Mouse (Mus musculus) right cerebral cortex, postnatal 25 days (tissue): ENCODE measurements around the gene Dnaja3.

Source experiments
- DNase-seq: peaks from one replicate; pipeline ENCODE4 v3.0.0; 2022

Gene Dnaja3

DNA sequence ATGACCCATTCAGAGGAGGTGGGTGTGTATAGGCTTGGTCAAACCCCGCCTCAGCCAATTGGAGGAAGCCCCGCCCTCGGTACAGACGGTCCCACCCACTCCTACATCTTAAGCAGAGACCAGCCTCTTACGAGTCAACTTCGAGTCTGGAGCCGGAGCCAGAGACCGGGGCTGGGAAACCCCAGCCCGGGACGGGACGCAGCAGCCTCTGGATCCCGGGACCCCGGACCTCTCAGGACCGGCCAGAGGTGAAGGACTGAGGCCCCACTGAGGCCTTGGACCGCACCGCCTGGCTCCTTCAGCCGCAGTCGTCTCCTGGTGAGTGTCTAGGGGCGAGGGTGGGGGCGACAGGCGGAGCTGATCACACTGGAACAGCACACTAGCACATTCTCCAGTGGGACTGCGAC, at the start of gene Dnaja3, which contains the start of gene Vasn:
Gene Dnaja3 (plus strand): TSS at position 159 of the 407 bp plus-strand sequence.
Gene Vasn (plus strand): TSS at position 111 of the 407 bp plus-strand sequence.
- DNase-seq = peak; percentile 75

DNA sequence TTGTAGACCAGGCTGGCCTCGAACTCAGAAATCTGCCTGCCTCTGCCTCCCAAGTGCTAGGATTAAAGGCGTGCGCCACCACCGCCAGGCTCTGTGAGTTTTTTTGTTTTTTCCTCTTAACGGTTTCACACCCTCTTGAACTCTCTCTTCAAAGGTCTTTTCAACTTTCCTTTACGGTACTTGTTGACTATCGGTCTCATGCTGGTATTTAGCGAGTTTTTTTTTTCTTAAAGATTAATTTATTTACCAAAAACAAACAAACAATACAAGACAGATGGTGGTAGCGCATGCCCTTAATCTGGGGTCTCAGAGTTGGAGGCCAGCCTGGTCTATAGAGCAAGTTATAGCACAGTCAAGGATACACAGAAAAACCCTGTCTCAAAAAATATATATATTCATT, 49.6 kb upstream of the Dnaja3 start:
- DNase-seq = no peak

DNA sequence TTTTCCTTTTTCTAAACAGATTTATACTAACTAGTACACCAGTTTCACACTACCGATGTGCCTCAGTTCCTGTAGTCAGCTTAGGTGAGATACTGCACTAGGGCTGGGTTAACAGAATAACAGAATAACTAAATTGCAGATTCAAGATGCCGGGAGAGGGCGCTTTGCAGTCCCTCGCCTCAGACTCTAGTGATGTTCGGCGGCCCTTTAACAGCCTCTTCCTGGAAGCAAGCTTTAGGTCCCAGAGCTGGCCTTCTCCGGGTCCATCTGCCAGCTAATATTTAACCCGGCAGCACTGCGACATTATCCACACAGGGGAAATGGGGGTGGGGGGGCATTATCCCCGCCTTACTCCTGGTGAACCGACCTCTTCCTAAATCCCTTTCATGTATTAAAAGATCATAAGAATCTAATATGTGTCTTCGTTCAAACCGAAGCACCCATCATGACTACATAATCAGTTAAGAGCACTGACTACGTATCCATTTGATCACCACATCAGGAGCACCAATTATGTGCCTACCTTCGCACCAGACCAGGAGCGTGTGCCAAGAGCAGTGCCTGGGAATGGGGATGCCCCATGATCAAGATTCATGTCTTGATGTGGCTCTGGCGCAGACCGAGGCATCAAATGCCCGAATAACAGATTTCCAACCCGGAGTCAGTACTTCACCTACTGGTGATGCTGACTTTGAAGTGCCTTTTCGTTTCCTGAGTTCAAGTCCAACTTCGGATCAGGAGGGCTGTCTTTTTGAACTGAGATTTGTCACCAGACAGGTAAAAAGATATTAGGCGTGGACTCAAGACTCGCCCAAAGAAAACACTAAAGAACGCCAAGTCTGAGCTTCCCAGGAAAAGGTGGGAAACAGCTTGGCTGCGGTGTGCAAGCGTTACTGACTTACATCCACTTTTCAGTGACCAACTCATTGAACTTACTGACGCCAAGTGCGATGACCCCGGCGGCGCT, 46.6 kb upstream of the Dnaja3 start:
- DNase-seq = no peak

DNA sequence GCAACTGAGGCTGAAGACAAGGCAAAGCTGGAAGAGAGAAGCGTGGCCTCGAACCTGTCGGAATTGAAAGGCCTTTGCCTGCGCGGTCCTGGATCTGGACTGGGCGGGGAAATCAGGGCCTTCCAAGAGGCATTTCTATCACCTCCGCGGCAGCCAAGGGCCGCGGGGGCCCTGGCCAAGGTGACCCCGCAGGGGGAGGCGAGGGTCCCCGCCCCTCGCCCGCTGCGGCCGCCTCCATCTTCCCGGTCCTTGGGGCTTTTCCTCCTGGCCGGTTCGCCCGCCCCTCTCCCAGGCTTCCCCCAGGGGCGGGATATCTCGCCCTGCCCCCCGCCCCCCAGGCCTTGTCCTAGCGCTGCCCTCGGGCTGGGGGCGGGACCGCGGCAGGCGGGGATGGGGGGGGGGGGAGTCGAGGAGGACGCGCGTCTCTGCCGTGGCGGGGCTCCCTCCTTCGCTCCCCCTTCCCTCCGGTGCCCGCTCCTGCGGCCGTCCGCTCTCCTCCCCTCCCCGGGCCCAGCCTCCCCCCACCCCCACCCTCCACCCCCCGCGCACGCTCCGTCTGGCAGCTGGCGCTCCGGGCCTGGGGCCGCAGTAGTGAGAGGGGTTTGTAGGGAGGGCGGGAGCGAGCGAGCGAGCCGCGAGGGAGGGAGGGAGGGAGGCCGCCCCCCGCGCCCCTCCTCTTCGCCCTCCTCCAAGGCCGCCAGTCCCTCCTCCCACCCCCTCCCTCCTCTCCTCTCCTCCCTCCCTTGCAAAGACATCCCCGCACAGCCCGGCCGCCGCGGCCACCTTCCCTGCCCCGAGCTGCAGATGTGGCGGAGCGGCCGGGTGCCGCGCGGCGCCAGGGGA, 45.6 kb upstream of the Dnaja3 start, which contains the start of gene Glis2:
Gene Glis2 (plus strand): TSS at position 743 of the 843 bp plus-strand sequence.
- peak; percentile 53 for DNase-seq

DNA sequence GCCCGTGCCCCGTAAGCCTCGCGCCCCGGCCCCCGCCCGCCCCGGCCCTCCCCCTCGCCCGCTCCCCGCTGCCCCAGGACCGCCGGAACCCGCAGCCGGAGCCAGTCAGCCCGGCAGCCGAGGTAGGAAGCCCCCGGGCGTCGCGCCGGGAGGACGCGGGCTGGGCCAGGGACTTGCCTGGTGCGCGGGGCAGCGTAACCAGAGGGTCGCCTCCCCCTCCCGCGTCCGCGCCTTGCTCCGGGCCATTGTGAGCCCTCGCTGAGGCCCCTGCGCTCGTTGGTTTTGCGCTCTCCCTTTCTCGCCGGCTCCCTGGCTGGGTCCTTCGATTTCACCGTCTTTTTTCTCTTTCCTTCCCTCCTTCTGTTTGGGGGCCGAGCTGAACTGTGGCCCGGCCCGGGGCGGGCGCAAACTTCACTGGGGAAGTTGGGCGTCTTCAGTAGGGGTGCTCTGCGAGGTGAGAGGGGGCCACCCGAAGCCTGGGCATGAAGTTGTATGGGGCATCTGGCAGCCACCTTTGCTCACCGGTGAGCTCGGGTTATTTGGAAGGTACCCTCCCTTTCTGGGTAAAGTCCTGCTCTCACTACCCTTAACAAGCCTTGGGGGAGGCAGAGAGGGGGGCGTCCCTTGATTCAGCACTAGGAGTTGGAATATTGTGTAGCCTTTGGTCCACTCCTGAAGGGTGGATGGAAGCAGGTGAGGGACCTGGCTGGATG, 44.8 kb upstream of the Dnaja3 start:
- peak; percentile 53 for DNase-seq

DNA sequence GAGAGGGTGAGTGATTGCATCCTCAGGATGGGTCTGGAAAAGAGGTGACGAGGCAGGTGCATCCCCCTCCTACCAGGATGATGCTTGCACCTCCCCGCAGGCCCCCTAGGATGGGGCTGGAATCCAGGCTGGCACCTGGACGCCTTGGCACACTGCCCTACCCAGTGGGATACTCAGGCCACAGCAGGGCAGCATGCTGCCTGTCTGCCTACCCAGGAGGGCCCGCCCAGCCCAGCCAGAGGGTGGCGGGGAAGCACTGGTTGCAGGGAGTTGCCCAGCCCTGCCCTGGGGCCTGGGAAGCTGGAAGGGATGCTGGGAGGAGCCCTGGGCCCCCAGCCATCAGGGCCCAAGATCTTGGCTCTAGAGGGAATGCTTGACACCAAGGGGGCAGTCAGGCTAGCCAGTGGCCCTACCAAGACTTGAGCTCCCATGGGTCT, 44.2 kb upstream of the Dnaja3 start:
- DNase-seq = no peak

DNA sequence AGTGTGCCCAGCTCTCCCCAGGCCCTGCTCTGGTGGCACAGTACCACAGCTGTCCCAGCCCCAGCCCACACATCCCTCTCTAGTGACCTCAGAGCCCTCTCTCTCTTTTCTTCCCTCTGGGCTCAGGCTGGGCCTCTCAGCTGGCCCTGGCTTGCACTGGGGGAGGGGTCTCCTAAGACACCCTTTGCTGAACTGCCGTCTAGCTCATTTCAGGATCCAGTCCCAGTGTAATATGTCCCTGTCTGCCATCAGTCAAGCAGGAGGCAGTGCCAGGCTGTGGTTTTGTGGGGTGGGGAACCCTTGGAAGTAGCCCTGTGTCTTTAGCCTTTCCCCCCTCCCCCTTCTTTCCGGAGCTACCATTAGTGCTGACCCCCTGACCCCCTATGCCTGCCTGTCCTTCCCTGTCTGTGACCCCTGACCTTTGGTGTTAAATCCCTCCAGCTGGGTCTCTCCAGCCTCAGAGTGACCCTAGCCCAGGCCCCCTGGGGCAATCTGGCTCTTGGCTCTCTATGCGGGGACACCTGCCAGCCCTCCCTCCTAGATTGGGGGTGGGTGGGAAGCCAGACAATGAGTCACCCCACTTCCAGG, 43.6 kb upstream of the Dnaja3 start:
- DNase-seq = no peak

DNA sequence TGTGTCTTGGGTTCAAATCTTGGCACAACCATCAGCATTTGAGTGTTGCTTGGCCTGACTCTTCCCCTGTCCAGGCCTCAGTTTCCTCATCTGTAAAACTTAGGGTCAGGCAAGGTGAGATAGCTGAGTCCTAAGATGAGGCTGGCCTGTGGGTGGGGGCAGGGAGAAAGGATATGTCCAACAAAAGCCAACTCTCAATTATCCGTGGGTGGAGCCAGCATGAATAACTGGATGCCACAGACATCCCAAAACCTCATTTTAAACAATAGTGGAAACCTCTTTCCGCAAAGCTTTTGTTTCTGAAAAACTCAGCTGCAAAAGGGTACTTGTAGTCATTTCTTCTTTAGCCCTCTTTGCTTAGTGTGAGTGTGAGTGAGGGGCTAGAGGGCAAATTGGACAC, 43.0 kb upstream of the Dnaja3 start:
- no peak for DNase-seq

DNA sequence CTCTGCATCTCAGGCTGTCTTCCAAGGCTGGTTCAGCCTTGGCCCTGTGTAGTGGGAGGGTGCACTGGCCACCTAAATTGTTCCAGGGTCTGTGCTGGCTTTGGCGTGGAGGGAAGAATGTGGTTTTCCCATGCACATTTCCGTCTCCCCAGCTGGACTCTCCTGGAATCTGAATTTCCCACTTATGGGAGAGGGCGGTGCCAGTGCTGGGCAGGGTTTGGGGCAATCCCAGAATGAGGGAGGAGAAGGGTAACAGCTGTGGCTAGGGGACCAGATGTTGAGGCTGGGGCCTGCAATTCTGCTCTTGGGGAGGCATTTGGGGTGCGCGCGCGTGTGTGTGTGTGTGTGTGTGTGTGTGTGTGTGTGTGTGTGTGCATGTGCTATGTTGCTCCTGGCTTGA, 42.5 kb upstream of the Dnaja3 start:
- no peak for DNase-seq

DNA sequence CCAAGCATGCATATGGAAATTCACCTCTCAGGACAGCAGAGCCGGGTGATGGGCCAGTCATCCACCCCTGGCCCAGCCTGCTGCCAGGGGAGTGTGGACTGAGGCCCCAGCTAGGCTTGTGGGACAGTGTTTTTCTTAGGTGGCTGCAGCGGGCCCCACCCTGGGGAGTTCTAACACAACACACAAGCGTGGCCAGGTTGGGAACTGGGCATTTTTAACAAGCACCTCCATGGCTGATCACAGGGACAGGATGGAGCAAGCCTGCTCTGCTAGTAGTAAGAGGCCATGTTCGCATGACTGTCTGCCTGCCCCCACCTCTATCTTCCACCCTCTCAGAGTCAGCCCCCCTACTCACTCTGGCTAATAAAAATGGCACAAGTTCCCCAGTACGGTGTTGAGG, 41.7 kb upstream of the Dnaja3 start:
- no peak for DNase-seq

DNA sequence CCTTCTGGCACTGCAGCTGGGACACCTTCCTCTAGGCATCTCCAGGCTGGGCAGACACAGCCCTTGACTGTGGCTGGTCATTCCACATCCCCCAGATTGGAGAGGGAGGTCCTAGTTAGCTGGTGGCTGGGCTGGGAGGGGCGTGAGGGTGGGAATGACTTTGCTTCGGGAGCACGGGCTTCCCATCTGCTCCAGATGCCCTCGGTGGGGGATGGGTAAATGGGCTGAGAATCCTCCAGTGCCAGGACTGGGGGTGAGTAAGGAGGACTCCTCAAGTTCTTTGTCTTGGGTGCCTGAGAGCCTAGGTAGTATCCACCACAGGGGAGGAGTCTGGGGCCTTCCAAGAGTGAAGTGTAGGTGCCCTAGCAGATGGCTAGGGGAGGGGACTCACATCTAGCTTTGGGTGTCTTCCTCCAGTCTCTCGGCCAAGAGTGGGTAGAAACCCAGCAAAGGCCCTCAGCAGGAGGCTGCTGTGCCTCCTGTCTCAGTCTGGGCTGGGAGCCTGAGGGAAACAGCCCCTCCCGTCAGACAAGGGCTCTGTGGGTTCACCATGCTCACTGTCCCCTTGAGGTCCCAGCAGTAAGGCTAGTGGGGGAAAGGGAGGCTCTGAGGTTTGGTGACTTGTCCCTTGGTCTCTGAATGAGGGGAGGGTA, 40.8 kb upstream of the Dnaja3 start:
- no peak for DNase-seq

DNA sequence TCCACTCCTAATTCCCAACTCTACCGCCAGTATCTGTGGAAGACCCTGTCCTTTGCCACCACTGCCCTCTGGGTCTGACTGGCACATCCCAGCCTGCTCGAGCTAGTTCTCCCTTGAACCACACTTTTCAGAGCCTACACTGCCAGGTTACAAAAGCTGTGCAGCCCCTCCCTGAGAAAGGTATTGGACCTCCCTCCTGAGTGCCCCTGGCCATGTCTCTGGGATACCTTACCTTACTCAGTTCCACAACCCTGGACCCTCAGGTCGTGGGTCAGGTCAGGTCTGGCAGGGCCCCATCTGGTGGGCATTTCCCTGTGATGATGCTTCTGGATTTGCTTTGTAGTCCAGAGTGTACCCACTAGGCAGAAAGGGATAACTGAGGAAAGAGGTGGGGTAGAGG, 40.2 kb upstream of the Dnaja3 start:
- no peak for DNase-seq

DNA sequence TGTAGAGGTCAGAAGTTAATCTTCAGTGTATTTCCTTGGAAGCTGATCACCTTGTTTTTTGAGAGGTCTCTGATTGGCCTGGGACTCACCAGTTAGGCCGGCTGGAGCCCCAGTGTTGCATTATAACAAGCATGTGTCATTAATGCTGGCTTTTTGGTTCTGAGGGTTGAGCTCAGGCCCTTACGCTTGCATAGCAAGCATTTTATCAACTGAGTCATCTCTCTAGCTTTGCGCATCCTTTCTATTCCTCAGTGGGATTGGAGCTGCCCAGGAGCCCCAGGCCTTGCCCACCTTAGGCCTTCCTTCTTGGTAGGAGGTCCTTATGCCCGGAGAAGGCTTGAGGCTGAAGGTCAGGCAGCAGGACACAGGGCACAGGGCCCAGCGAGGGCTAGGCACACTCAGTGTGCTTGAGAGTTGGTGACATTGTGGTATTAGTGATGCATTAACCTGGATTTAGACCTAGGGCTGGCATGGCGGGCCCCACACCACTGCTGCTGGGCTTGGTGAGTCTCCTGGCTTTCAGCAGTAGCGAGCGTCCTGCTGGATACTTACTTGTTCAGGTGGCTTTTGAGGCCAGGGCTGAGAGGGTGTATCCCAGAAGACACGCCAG, 39.0 kb upstream of the Dnaja3 start:
- DNase-seq = no peak

DNA sequence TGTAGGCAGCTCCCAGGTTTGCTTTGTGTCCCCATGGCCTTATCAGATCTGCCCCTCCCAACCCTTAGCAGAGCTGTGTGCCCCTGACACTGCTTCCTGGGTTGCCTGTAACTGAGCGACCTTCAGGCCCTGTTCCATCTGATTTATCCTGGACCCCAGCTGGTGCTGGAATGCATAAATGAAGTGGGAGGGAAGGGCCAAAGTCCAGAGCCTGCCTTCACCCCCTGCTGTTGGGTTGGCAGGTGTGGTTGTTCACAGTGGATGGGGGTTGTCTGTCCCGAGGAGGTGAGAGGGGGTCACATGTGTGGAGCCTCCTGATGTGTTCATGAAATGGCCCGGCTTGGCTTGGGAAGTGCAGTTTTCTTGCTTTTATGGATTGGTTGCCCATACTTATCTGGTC, 37.6 kb upstream of the Dnaja3 start:
- no peak for DNase-seq

DNA sequence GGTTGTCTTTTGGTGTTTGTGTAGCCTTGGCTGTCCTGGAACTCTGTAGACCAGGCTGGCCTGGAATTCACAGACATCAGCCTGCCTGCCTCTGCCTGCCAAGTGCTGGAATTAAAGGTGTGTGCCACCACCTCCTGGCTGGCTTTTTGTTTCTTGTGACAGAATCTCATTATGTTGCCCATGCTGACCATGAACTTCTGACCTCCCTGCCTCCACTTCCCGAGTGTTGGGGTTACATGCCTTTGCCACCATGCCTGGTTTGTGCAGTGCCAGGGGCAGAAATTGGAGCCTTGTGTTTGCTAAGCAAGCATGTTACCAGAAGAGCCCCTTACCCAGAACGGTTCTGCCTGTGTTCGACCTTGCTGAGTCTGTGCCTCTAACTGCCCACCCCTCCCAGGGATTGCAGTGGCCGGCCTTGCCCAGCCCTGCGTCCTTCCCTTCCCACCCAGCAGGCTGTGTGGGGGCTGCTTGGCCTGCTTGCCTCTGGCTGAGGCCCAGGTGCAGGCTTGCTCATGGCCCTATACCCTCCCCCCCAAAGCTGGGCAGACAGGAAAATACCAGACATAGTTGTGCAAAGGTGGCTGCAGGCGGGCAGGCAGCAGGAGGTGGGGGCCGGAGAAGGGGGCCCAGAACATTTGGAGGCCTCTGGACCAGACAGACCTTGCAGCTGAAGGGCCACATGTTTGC, 36.9 kb upstream of the Dnaja3 start:
- no peak for DNase-seq

DNA sequence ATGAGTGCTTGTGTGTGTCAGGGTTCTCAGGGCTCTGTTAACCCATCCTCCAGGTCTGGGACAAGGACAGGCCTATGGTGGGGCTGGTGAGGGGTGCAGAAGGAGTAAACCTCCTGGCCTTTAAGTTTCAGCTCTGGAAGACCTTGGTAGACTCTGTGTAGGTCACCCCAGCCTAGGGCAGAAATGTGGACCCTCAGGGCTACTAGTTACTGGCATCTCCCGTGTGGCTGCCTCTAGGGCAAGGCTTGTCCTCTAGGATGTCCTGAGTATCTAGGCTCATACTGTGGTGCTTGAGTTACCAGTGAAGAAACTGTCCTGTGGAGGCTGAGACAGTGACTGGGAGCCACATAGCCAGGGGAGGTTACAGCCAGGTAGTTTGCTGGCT, 36.3 kb upstream of the Dnaja3 start:
- no peak for DNase-seq

DNA sequence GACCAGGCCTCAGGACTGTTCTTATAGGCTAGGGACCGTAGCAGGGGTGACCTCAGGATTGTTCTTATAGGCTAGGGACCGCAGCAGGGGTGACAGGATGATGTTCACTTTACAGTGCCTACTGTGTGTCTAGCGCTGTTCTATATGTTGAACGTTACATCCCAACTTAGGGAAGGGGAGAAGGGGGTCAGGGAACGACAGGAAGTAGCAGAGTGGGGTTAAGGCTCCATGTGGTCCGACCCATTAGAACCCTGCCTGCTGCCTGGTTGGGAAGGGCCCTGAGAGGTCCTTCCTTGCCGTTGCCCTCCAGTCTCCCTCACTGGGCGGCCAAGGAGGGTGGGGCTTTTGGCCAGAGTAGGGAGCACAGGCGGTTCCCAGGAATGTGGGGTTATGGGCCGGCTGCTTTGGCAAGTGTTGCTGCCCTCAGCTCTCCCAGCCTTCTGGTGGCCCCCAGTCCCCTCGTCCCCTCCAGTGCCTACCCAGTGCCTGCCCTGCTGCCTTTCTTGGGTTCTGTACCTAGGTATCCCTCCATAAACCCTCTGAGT, 35.4 kb upstream of the Dnaja3 start:
- DNase-seq = no peak

DNA sequence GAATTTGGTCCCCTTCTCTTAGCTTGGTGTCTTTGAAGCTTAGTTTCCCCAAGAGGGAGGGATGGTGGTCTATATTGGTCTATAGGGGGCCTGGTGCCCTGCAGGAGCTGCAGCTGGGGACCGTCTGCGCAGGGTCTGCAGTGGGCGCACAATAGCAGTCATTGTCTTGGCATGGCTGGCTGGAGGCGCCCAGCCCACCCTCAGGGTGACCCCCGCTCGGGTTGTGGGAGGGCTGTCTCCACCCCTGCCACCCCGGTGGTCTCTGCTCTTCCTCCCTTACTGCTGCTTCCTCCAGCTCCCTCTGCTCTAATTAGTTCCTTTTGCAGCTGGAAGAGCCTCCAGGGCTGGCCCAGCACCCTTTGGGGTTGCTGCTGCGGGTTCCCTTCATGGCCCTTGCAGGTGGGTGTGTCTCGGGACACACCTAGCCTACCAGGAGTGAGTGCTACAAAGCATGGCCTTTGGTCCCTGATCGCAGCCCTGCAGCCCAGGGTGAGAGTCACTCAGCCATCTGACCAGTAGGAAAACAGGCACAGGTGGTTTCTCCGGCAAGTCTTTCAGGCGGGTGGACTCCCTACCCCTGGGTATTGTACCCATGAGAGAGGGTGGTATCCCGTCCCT, 34.2 kb upstream of the Dnaja3 start:
- DNase-seq = no peak

DNA sequence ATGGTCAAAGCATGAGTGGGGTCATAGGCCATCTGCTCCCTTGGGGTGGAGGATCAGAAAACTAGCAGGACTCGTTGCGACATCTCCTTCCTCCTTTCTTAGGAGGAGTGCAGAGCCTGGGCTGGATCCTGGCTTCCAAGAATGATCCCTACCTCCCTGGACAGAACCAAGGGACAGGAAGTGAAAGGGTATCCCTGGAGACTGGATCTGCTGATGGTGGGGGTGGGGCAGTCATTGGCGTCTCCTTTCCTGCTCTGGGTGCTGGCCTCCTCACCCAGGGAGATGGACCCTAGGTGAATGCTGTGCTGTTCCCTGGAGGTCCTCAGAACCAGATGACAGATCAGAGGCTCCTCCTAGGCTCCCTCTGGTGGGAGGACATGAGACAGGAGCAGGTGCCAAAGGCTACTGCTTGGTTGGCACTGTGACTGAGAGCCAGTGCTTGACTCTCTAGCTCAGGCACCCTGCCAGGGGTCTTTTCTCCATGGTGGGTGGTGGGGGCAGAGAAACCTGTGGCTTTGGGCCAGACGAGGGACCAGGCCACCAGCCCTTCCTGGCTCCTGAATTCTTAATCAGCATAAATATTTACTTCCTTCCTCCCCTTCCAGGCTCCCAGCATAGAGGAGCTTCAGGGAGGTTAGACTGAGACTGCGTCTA, 33.2 kb upstream of the Dnaja3 start:
- no peak for DNase-seq
